Mouse (Mus musculus) midbrain, postnatal 0 days (tissue): ENCODE data around the gene Gm5089. TPM values are rescaled to one million over a fixed set of nuclear protein-coding genes. Genes with fewer than 3 reads are reported as not detected.

Source experiments
- ATAC-seq: fragments of 200-750 bp; cut with Nextera tagmentation; 2 replicates; pipeline ENCODE4 v1.8.0; 2017; ENCODE audit warnings: moderate number of reproducible peaks, mild to moderate bottlenecking, moderate TSS enrichment, moderate library complexity; ENCODE audit not compliant: low FRiP score
- DNase-seq: peaks from one replicate; pipeline ENCODE4 v3.0.0-alpha.2; 2015; ENCODE audit warnings: low spot score
- H3K27ac ChIP-seq: fragments of 300-500 bp; sonication (generic); 2 replicates; pipeline ENCODE4 v1.5.1; 2014; ENCODE audit warnings: low read depth, mild to moderate bottlenecking, low read length, mixed read lengths
- H3K27me3 ChIP-seq: fragments of 300-500 bp; sonication (generic); 2 replicates; pipeline ENCODE4 v1.6.1; 2014; ENCODE audit warnings: low read length, control low read depth, mixed read lengths; ENCODE audit not compliant: insufficient read depth
- H3K36me3 ChIP-seq: fragments of 300-500 bp; sonication (generic); 2 replicates; pipeline ENCODE4 v1.6.1; 2014; ENCODE audit warnings: low read length, control low read depth, mixed read lengths; ENCODE audit not compliant: insufficient read depth
- H3K4me1 ChIP-seq: fragments of 300-500 bp; sonication (generic); 2 replicates; pipeline ENCODE4 v1.6.1; 2014; ENCODE audit warnings: mild to moderate bottlenecking, control low read depth, antibody characterized with exemption, low read length, mixed read lengths; ENCODE audit not compliant: insufficient read depth
- H3K4me2 ChIP-seq: fragments of 300-500 bp; sonication (generic); 2 replicates; pipeline ENCODE4 v1.6.1; 2014; ENCODE audit warnings: low read depth, mild to moderate bottlenecking, low read length, mixed read lengths; ENCODE audit not compliant: poor library complexity, severe bottlenecking
- H3K4me3 ChIP-seq: fragments of 300-500 bp; sonication (generic); 2 replicates; pipeline ENCODE4 v1.5.1; 2014; ENCODE audit warnings: low read depth, mild to moderate bottlenecking, low read length, moderate library complexity
- H3K9ac ChIP-seq: fragments of 300-500 bp; sonication (generic); replicated peaks from 2 replicates; pipeline ENCODE4 v1.6.1; 2014; ENCODE audit warnings: mild to moderate bottlenecking, low read length, moderate library complexity, mixed read lengths; ENCODE audit not compliant: poor library complexity, severe bottlenecking
- H3K9me3 ChIP-seq: fragments of 300-500 bp; sonication (generic); 2 replicates; pipeline ENCODE4 v1.6.1; 2016; ENCODE audit warnings: low read length, control low read depth
- CTCF ChIP-seq: IDR thresholded peaks from 2 replicates; pipeline ENCODE4 v1.5.1; 2016; ENCODE audit warnings: antibody characterized with exemption, mild to moderate bottlenecking
- WGBS: fragments of 180-500 bp; shearing (Covaris S2); extraction: QIAGEN DNeasy Blood & Tissue Kit; methylation state at CpG from one replicate; pipeline ENCODE4 v1.1.7; 2014; 5-methylcytosine and 5-hydroxymethylcytosine counted together
- polyA plus RNA-seq: library from polyadenylated mRNA; unstranded; fragments of >200 nt; fragmentation: Nextera tagmentation; extraction: Ambion mirVana; gene quantifications from 2 replicates; pipeline ENCODE4 v1.2.1, GENCODE M21; 2015
- total RNA-seq: library from RNA; depleted of rRNA; stranded (reverse); fragments of >200 nt; gene quantifications from 2 replicates; pipeline ENCODE4 v1.2.3, GENCODE M21; 2014

The Gm5089 gene
- total and polyA plus RNA-seq, 2 experiments from 2014 or later, result 1.9 TPM; not detected in 1

DNA sequence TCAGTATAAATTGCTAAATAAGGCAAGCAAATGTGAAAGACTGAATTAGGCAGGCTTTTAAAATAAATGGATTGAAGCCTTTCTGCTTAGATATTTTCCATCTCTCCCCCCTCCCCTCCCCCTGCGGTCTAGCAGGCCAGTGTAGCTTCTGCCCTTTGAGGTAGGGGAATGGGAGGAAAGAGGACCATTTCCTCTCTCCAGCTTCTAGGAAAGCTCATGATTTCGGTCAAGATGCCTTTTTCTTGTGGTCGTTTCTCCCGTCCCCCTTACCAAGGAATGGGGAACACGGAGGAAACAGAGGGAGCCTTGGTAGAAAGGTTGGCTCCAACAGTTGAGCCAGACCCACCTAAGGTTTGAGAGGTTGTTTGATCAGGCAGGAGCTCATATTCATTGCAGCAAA is 21.7 kb upstream of the Gm5089 start:
- WGBS, result 16% methylated on average over 5 of the region's 5 CpGs
- peak overlapping the region; percentile 42; the same call in 1 of the 2 replicates for H3K4me2 ChIP-seq
- ATAC-seq, result no peak

DNA sequence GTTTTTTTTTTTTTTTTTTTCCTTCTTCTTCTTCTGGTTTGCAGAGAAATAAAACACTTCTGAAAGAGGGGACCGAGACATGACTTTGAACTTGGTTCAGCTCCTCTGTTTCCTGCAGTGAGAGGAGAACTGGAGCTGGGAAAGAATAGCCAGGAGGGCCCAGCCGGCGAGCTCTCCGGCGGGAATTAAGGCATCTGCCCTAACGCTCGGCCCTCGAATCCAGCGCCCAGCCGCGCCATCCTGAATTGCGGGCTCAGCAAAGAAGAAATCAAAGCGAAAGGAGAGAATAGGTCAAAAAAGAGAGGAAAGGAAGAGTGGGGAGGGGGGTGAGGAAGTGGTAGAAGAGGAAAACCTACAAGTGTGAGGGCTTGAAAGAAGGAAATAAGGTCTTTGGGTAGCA is 21.2 kb upstream of the Gm5089 start:
- H3K27ac ChIP-seq, result 0 out of 2 replicates have a peak overlapping the region, but pooled peaks have one; percentile 55
- no peak for DNase-seq
- no peak overlapping the region; the same call in 1 of the 2 replicates for H3K9ac ChIP-seq
- TF ChIP-seq CTCF, result no peak
- peak overlapping the region; percentile 42 for H3K4me2 ChIP-seq
- no peaks in the 10 kb centered on the region for H3K9me3 ChIP-seq
- peaks cover 28% of the 10 kb centered on the region for H3K27me3 ChIP-seq
- peak overlapping the region; percentile 18 for H3K4me3 ChIP-seq
- H3K36me3 ChIP-seq, result no peaks in the 10 kb centered on the region
- ATAC-seq, result no peak
- 5% methylated on average over 13 of the region's 13 CpGs for WGBS
- H3K4me1 ChIP-seq, result no peaks in the 10 kb centered on the region

More for the DNA sequence above, 21.7 kb upstream of the Gm5089 start:
- Histone ChIP-seq H3K4me1 (no peaks in the 10 kb centered on the region), H3K36me3 (no peaks in the 10 kb centered on the region), H3K27ac (no peak overlapping the region), H3K9me3 (no peaks in the 10 kb centered on the region), H3K27me3 (peaks cover 28% of the 10 kb centered on the region), H3K4me3 (no peak overlapping the region; the same call in 1 of the 2 replicates), H3K9ac (no peak overlapping the region)
- DNase-seq, result no peak
- TF ChIP-seq CTCF, result no peak

DNA sequence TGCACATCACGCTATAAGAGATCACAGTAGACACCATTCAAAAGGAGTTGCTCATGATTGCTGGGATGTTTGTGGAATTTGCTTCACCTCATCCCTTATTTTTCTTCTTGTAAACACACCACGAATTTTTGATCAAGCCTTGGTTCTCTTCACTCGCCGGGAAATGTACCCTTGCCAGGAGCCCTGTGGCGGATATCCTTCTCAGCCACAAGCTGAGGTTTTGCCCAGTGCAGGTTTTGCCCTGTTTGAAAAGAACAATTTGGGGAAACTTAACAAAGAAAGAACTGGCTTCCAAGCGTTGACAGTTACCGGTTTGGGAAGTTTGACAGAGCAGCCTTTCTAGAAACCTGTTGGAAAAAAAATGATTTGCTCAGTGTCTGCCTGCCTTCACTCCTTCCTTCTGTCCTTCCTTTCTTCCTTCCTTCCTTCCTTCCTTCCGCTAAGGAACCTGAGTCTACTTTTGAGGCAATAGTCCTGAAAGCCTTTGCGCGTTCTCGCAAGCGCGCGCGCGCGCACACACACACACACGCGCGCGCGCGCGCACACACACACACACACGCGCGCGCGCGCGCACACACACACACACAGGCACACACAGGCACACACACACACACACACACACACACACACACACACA is 20.7 kb upstream of the Gm5089 start:
- Histone ChIP-seq H3K27ac (peak overlapping the region; percentile 38; the same call in 1 of the 2 replicates), H3K4me2 (peak overlapping the region; percentile 16; the same call in 1 of the 2 replicates), H3K36me3 (no peaks in the 10 kb centered on the region), H3K4me1 (no peaks in the 10 kb centered on the region), H3K9me3 (no peaks in the 10 kb centered on the region), H3K4me3 (no peak overlapping the region), H3K9ac (no peak overlapping the region), H3K27me3 (peaks cover 28% of the 10 kb centered on the region)
- TF ChIP-seq CTCF, result no peak
- WGBS, result 9% methylated on average over 31 of the region's 31 CpGs
- DNase-seq (peak; percentile 15), ATAC-seq (no peak)

DNA sequence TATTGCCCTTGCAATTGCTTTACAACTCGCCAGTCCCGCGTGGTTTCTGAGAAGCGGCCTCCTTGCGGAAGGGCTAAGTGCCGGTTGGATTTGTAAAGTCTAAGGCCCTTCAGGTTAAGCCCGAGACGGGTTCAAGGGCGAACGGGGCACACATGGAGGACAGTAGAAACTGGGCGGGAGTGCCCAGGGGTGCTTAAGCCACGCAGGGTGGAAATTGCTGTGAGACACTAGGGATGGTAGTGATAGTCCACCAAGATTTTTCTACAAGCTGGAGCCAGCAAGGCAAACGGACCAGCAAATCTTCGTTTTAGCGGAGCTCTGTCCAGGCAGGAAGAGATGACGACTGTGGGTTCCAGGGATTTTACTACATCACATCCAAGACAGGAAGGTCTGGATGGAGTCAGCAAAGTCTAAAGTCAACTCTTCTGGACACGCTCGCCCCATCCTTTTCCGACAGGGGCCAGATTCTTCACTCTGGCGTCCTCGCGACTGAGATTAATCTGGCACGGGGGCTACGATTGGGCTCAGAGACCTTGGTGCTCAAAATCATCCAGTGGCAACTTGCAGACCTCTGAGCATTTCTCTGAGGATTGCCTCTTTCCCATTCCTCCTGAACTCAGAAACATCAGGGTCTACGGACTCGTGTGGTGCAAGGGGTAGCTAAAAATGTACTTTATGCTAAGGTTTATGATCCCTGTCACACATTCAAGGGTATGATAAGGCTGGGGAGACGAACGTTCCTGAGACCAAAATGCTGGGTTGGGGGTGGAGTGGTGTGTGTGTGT is 18.2 kb upstream of the Gm5089 start:
- Histone ChIP-seq H3K4me2 (peak overlapping the region; percentile 2), H3K27ac (no peak overlapping the region), H3K27me3 (peaks cover 32% of the 10 kb centered on the region), H3K36me3 (no peaks in the 10 kb centered on the region), H3K4me3 (no peak overlapping the region), H3K4me1 (peaks cover 3% of the 10 kb centered on the region; the same call in 1 of the 2 replicates), H3K9me3 (no peaks in the 10 kb centered on the region), H3K9ac (no peak overlapping the region)
- no peak for ATAC-seq
- WGBS, result 14% methylated on average over 28 of the region's 28 CpGs
- DNase-seq, result peak; percentile 13
- TF ChIP-seq CTCF, result no peak

DNA sequence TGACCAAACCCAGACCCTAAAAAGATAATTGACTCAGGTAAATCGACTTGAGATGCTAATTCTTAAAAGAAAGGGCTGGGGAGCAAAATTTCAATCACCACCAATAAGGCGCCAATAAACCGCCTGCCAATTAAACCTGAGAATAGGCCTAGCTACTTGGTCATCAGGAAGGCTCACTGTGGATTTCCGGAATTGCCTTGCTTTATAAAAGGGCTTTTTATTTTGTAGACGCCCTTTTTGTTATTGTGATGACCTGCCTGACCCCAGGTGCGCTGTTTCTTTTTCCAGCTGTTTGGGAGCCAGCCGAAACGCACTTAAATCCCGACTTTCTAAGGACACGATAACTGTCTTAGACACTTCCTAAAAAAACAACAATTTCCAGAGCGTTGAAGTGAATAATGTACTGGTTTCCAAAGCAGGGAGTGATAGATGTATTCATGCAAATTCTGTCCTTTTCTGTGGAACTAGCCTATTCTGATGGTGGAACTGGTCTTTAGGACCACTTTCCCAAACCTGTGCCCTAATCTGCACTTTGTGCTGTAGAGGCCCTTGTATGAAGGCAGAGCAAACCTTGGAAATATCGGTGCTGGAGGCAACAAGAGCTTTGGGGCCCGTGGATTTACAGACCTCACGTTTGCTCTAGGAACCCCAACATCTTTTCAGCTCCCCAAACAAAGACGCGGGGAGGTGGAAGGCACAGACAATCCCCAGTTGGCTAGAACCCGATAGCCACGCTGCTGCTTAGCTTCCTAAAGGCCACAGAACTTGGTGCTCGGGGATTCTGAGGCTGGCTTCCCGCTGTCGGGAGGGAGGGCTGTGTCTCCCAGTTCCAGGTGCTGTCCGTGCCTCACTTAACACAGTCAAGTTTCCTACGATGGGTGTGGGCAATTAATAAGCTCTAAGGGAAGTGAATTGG is 17.3 kb upstream of the Gm5089 start:
- Histone ChIP-seq H3K36me3 (no peaks in the 10 kb centered on the region), H3K4me3 (no peak overlapping the region), H3K9ac (no peak overlapping the region), H3K27ac (peak overlapping the region; percentile 18; the same call in 1 of the 2 replicates), H3K4me2 (peak overlapping the region; percentile 18), H3K27me3 (peaks cover 38% of the 10 kb centered on the region), H3K4me1 (peaks cover 5% of the 10 kb centered on the region; the same call in 1 of the 2 replicates), H3K9me3 (no peaks in the 10 kb centered on the region)
- no peak for DNase-seq
- no peak for TF ChIP-seq CTCF
- no peak for ATAC-seq
- WGBS, result 23% methylated on average over 23 of the region's 23 CpGs
